Mouse (Mus musculus) lung, embryonic 16.5 days (tissue): ENCODE results near the gene Polr2j. TPM values are rescaled to one million over a fixed set of nuclear protein-coding genes. Genes with fewer than 3 reads are reported as not detected.
"Not testable (repeated sequence)": the region's sequence is repeated elsewhere in the genome, so short reads cannot be mapped to it uniquely, and the experiment has no call there.

ENCODE experiments used
- ATAC-seq: fragments of 200-750 bp; cut with Nextera tagmentation; 2 replicates; pipeline ENCODE4 v1.8.0; 2017; ENCODE audit warnings: low read depth, mild to moderate bottlenecking, moderate library complexity
- H3K27ac ChIP-seq: fragments of 300-500 bp; sonication (generic); 2 replicates; pipeline ENCODE4 v1.5.1; 2014; ENCODE audit warnings: mild to moderate bottlenecking, control low read depth, low read length
- H3K27me3 ChIP-seq: fragments of 300-500 bp; sonication (generic); 2 replicates; pipeline ENCODE4 v1.6.1; 2014; ENCODE audit warnings: low read depth, low read length, mixed read lengths; ENCODE audit not compliant: control insufficient read depth, insufficient read depth
- H3K36me3 ChIP-seq: fragments of 300-500 bp; sonication (generic); 2 replicates; pipeline ENCODE4 v1.6.1; 2014; ENCODE audit warnings: low read length; ENCODE audit not compliant: control insufficient read depth, insufficient read depth
- H3K4me1 ChIP-seq: fragments of 300-500 bp; sonication (generic); replicated peaks from 2 replicates; pipeline ENCODE4 v1.6.1; 2014; ENCODE audit warnings: low read length, mixed read lengths; ENCODE audit not compliant: control insufficient read depth, insufficient read depth
- H3K4me2 ChIP-seq: fragments of 300-500 bp; sonication (generic); 2 replicates; pipeline ENCODE4 v1.6.1; 2014; ENCODE audit warnings: low read depth, low read length, control low read depth
- H3K4me3 ChIP-seq: fragments of 300-500 bp; sonication (generic); 2 replicates; pipeline ENCODE4 v1.5.1; 2014; ENCODE audit warnings: mild to moderate bottlenecking, low read length, control low read depth
- H3K9ac ChIP-seq: fragments of 300-500 bp; sonication (generic); 2 replicates; pipeline ENCODE4 v1.6.1; 2014; ENCODE audit warnings: low read length, control low read depth
- H3K9me3 ChIP-seq: fragments of 300-500 bp; sonication (generic); 2 replicates; pipeline ENCODE4 v1.6.1; 2016; ENCODE audit warnings: low read length; ENCODE audit not compliant: control insufficient read depth
- WGBS: fragments of 180-500 bp; shearing (Covaris S2); extraction: QIAGEN DNeasy Blood & Tissue Kit; methylation state at CpG from one replicate; pipeline ENCODE4 v1.1.7; 2014; 5-methylcytosine and 5-hydroxymethylcytosine counted together
- polyA plus RNA-seq: library from polyadenylated mRNA; unstranded; fragments of >200 nt; fragmentation: Nextera tagmentation; extraction: Ambion mirVana; gene quantifications from 2 replicates; pipeline ENCODE4 v1.2.1, GENCODE M21; 2015

The Polr2j gene
- polyA plus RNA-seq, 1 experiment from 2014 or later: 211 TPM

GRCm38 (mm10) chr5:136147704-136148103 lies 31.3 kb downstream of the Polr2j start:
- Histone ChIP-seq H3K9me3 (0 out of 2 replicates have a peak, but pooled peaks cover 2% of the 10 kb centered on the region), H3K4me3 (no peak overlapping the region), H3K4me1 (no peaks in the 10 kb centered on the region), H3K9ac (no peak overlapping the region), H3K27ac (no peak overlapping the region), H3K27me3 (no peaks in the 10 kb centered on the region), H3K36me3 (no peaks in the 10 kb centered on the region), H3K4me2 (no peak overlapping the region)
- 68% methylated on average over 8 of the region's 8 CpGs for WGBS
- ATAC-seq: no peak

DNA sequence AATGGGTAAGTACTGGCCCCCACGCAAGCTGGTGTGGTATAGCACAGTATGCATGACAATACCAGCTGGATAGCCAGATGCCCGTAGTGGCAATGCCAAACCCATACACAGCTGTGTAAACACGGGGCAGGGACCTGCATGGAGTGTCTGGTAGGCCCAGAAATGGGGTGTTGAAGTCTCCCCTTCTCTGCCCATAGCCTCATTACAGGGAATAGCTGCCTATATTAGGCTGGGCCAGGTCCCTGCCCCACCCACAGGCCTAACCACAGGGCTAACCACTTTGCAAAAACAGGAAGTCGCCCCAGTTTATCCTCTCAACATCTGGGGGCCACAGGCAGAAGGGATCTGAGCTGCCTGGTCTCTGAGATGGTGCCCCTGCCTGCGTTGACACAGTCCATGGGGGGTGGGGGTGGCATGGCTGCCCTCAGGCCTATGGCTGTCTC lies 32.7 kb downstream of the Polr2j start:
- H3K36me3 ChIP-seq: not testable (repeated sequence)
- WGBS: 68% methylated on average over 5 of the region's 5 CpGs

DNA sequence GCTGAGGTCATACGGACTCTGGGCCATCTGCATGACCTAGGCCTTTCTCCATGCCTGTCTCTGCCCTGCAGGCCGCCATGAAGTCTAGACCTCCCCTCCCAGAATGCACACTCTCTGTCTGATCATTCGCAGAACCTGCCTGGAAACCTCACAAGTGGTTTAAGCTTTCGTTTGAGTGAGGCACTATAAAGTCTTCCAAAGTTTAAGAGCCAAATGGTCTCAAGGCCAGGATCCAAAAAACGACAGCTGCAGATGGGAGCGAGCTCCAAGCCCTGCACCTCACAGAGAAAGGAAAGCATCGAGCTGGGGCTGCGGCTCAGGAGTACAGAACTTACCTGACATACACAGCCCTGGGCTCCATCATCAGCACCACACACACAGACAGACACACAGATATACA lies 35.9 kb downstream of the Polr2j start:
- no peaks in the 10 kb centered on the region for H3K4me1 ChIP-seq
- no peaks in the 10 kb centered on the region for H3K27me3 ChIP-seq
- H3K9ac ChIP-seq: no peak overlapping the region
- ATAC-seq: no peak
- no peak overlapping the region for H3K4me2 ChIP-seq
- H3K36me3 ChIP-seq: no peaks in the 10 kb centered on the region
- no peak overlapping the region for H3K4me3 ChIP-seq
- no peaks in the 10 kb centered on the region for H3K9me3 ChIP-seq
- WGBS: 66% methylated on average over 8 of the region's 8 CpGs
- no peak overlapping the region for H3K27ac ChIP-seq

More for the DNA sequence above, 32.7 kb downstream of the Polr2j start:
- not testable (repeated sequence) for ATAC-seq, H3K27me3 ChIP-seq, H3K27ac ChIP-seq, H3K9ac ChIP-seq, H3K9me3 ChIP-seq, H3K4me1 ChIP-seq, H3K4me2 ChIP-seq, H3K4me3 ChIP-seq

- H3K4me1 ChIP-seq: no peaks in the 10 kb centered on the region
- 75% methylated on average over 5 of the region's 5 CpGs for WGBS
- no peak overlapping the region for H3K4me2 ChIP-seq
- H3K27ac ChIP-seq: no peak overlapping the region
- no peak for ATAC-seq
- no peaks in the 10 kb centered on the region for H3K27me3 ChIP-seq
- H3K4me3 ChIP-seq: no peak overlapping the region
- no peaks in the 10 kb centered on the region for H3K36me3 ChIP-seq
- H3K9me3 ChIP-seq: no peaks in the 10 kb centered on the region
- H3K9ac ChIP-seq: no peak overlapping the region
Measured at GRCm38 (mm10) chr5:136155399-136155798, 39.0 kb downstream of the Polr2j start.

DNA sequence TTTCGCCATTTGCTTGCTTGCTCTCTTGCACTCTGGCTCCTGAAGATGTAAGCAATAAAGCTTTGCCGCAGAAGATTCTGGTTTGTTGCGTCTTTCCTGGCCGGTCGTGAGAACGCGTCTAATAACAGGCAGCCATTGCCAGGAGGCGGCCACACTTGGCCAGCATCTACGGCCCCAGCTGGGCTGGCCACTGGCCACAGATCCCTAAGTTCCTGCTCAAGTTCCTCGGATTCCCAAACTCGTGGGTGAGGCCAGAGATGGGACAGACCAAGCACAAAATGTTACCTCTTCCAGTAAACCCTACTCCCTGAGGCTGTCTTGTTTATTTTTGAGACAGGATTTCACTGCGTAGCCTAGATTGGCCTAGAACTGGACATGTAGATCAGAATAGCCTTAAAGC lies 43.7 kb downstream of the Polr2j start:
- not testable (repeated sequence) for H3K9ac ChIP-seq, H3K9me3 ChIP-seq, H3K4me3 ChIP-seq, H3K4me1 ChIP-seq, H3K36me3 ChIP-seq, H3K4me2 ChIP-seq, ATAC-seq, H3K27me3 ChIP-seq, H3K27ac ChIP-seq
- WGBS: 76% methylated on average over 10 of the region's 12 CpGs

DNA sequence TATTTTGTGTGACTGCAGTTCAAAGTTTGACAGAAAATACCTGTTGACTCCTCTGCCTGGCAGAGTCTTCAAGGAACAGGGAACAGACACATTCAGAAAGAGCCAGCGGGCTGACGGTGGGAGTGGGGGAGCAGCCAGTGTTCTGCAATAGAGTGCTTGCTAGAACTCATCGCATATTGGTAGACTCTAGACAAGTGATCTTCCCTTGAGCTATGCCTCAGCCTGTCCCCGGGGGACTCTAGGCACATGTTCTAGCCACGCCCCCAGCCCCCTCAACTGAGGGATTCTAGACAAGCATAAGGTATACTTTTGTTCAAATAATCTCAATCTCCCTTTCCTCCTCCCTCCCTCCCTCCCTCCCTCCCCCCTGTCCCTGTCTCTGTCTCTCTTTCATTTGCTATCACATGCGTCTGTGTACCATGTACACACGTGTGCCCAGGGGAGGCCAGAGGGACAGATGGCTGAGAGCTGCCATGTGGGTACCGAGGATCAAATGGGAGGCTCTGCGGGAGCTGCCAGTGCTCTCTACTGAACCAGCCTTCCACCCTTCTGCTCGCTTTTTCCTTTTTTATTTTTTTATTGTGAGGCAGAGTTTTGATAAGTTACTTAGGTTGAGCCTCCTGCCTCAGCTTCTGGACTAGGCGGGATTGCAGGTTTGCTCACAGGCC lies 47.5 kb downstream of the Polr2j start:
- Histone ChIP-seq H3K9me3 (peaks cover 5% of the 10 kb centered on the region; the same call in 1 of the 2 replicates), H3K27me3 (no peaks in the 10 kb centered on the region), H3K4me2 (no peak overlapping the region), H3K36me3 (no peaks in the 10 kb centered on the region), H3K9ac (no peak overlapping the region), H3K27ac (no peak overlapping the region), H3K4me1 (no peaks in the 10 kb centered on the region), H3K4me3 (no peak overlapping the region)
- ATAC-seq: no peak
- WGBS: 75% methylated on average over 11 of the region's 11 CpGs

DNA sequence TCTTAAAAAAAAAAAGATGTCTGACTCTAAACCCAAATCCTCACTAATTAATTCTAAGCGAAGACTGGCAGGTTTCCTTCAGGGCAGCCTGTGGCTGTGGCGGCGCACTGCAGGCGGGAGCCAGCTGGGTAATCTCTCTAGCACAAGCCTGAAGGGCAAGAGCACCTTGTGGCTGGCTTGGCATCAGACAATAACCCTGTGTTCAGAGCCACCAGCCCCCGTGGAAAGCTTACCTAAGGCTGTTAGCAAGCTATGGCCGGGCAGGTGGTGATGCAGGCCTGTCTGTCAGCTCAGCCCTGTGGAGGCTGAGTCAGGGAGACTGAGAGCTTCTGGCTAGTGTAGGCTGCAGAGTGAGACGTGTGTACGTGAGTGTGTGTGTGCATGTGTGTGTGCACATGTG lies 48.8 kb downstream of the Polr2j start:
- no peak for ATAC-seq
- Histone ChIP-seq H3K9ac (no peak overlapping the region), H3K9me3 (peaks cover 5% of the 10 kb centered on the region; the same call in 1 of the 2 replicates), H3K4me1 (peaks cover 3% of the 10 kb centered on the region), H3K4me2 (no peak overlapping the region), H3K4me3 (no peak overlapping the region), H3K36me3 (no peaks in the 10 kb centered on the region), H3K27ac (no peak overlapping the region), H3K27me3 (no peaks in the 10 kb centered on the region)
- 79% methylated on average over 8 of the region's 8 CpGs for WGBS

GRCm38 (mm10) chr5:136167296-136167695 lies 50.9 kb downstream of the Polr2j start:
- no peaks in the 10 kb centered on the region for H3K27me3 ChIP-seq
- WGBS: 90% methylated on average over 4 of the region's 4 CpGs

DNA sequence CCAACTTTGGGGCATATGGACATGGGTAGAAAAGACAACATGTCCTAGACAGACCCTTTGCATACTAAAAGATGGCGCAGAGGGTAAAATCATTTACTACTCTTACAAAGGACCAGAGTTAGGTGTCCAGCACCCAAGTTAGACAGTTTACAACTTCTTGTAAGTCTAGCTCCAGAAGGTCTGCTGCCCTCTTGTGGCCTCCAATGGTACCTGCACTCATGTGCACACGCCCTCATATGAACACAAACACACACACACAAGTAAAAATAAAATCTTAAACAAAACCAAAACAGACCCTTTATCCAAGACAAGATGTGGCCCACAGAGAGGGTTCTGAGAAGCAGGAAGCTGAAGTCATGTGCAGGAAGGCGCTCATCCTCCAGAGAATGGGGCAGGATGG lies 51.6 kb downstream of the Polr2j start:
- no peak overlapping the region for H3K4me3 ChIP-seq
- 94% methylated on average over 3 of the region's 3 CpGs for WGBS
- no peaks in the 10 kb centered on the region for H3K36me3 ChIP-seq
- H3K9ac ChIP-seq: no peak overlapping the region
- no peak overlapping the region for H3K27ac ChIP-seq
- H3K4me1 ChIP-seq: peaks cover 17% of the 10 kb centered on the region
- no peaks in the 10 kb centered on the region for H3K27me3 ChIP-seq
- no peak for ATAC-seq
- peaks cover 5% of the 10 kb centered on the region; the same call in 1 of the 2 replicates for H3K9me3 ChIP-seq
- no peak overlapping the region for H3K4me2 ChIP-seq

More at GRCm38 (mm10) chr5:136167296-136167695, 50.9 kb downstream of the Polr2j start:
- Histone ChIP-seq H3K4me2 (no peak overlapping the region), H3K9ac (no peak overlapping the region), H3K27ac (no peak overlapping the region), H3K4me3 (no peak overlapping the region), H3K9me3 (peaks cover 5% of the 10 kb centered on the region; the same call in 1 of the 2 replicates), H3K4me1 (peaks cover 17% of the 10 kb centered on the region), H3K36me3 (no peaks in the 10 kb centered on the region)
- no peak for ATAC-seq
